Mouse (Mus musculus): ENCODE results near the gene Opcml.

DNA sequence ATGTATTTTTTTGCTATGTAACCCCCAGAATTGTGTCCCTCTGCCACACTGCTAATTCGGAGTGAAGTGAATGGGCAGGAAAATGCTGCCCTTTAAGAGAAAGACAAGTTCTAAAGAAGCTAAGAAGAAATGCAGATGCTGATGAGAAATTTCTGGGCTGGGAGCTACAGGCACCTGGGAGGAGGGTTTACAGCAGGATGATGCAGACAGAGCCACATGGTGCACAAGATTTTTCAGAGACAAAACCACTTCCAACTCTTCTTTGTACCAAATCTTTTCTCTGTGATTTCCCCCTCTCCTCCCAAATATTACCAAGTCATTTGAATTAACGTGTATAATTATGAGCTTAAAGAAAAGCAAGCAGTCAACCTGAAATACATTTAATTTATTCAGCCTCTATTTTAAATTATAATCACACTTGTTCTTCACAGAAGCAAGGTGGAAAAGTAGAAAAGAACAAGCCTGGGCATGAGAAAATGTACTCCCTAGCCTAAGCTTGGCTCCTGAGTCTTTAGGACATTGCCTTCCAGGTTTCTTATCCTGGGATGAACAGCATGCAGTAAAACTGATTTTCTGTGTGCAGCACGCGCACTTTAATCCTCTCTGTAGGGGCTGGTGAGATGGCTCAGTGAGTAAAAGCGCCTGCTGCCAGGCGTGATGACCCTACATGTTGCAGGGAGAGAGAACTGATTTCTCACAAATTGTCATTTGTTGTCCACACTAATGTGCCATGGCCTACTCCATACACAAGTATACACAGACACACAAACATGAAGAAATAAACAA is 890.9 kb downstream of the Opcml start:
- TF ChIP-seq CTCF (IDR thresholded peaks at IDR 0.05; ENCODE audit: borderline replicate concordance, insufficient read depth, low read length), result no peak
- TF ChIP-seq POLR2A (IDR thresholded peaks at IDR 0.05; ENCODE audit: low read depth, low read length), result no peak

Data from embryonic fibroblast, embryonic 13.5 days (primary cell).